Comparison of ENCODE assay signal across 8 mouse cellular contexts in the genomic region with DNA sequence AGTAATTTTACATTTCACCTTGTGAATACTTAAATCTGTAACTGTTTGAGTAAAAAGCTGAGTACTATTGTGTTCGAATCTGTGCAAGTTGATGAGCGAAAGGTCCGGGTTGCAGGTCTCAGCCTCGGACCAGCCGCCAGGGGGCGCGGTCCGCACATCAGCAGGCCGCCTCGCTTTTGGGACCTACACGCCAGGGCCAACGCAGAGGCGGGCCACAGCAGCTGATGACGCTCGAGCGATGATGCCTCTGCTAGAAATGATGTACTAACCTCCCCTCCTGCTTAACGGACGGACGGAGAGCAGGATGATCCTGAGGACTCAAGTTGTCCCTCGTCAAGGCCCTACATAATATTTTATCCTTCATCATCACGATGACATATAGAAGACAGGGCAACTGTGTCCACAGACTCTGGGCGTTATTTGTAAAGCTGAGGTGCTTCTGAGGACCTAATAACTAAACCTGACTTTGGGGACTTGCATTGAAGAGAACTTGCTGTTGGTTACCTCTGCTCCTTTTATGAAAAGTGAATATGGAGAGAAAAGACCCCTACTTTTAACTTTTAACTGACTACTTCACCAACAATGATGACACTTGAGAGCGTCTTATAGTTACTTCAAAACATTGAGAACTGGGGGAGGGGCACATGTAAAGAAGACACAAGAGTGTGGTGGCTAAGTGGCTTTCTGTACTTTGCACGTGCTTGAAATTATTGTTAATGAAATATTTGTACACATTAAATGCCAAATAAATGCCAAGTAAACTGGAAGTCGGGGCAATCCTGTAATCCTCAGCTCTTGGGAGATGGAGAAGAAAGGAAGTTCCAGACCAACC. TPM values are rescaled to one million over a fixed set of nuclear protein-coding genes. Genes with fewer than 3 reads are reported as not detected.
DNase-seq lines count a peak whose midpoint lies in the region; ATAC-seq and TF ChIP-seq lines count a peak whose summit lies in the region.

No protein-coding gene starts in this region.

- no peaks in the 10 kb centered on the region for H3K27me3 ChIP-seq in hindbrain, embryonic 16.5 days (replicated peaks; ENCODE audit: control insufficient read depth, insufficient read depth, low read length)

- peaks cover 14% of the 10 kb centered on the region for H3K36me3 ChIP-seq in hindbrain, embryonic 16.5 days (ENCODE audit: control insufficient read depth, insufficient read depth, low read length)

- intact Hi-C loops in gastrocnemius, adult 2 months (cut with DNase I) = loop anchor here (1.0 to 5.0 kb wide), 2 partner anchors 174 to 258 kb away; partner anchors contain the start of genes Hist1h2ac and Hist1h2bc

- ATAC-seq in activated CD4-positive, CD25-positive, alpha-beta regulatory T cell, adult 4 months = peak; percentile 87
- peak; percentile 67 for ATAC-seq in hindbrain, embryonic 16.5 days

- H3K4me3 ChIP-seq in gastrocnemius, adult 2 months = peak overlapping the region; percentile 80
- H3K4me3 ChIP-seq in hindbrain, embryonic 16.5 days (ENCODE audit: low read length) = peak overlapping the region; percentile 91

- peak overlapping the region; percentile 56 for H3K9ac ChIP-seq in hindbrain, embryonic 16.5 days (ENCODE audit: low read depth, low read length)

- peak; percentile 67 to 89 for DNase-seq in cerebellum, postnatal 4 days (ENCODE audit: low spot score in 2 of 2)
- DNase-seq in gastrocnemius, adult 2 months = peak; percentile 93
- DNase-seq in left cerebral cortex, adult 18-20 months (ENCODE audit: low spot score in 2 of 2) = peak; percentile 83 to 92
- peak; percentile 95 for DNase-seq in lung, postnatal 36 days
- DNase-seq in retina, postnatal 7 days (ENCODE audit: low read depth, low spot score) = peak; percentile 80
- DNase-seq in urinary bladder, adult 2 months (ENCODE audit: low spot score) = peak; percentile 74

- peak overlapping the region; percentile 92 for H3K27ac ChIP-seq in gastrocnemius, adult 2 months
- H3K27ac ChIP-seq in hindbrain, embryonic 16.5 days (ENCODE audit: low read depth, low read length) = peak overlapping the region; percentile 48; the same call in 1 of the 2 replicates

- TF ChIP-seq CTCF in gastrocnemius, adult 2 months (IDR thresholded peaks at IDR 0.05) = peak; percentile 99; the same call in 1 of the 2 replicates

- WGBS in hindbrain, embryonic 16.5 days = 2% methylated on average over 25 of the region's 25 CpGs

- H3K4me1 ChIP-seq in hindbrain, embryonic 16.5 days (ENCODE audit: control insufficient read depth, insufficient read depth, low read depth, low read length) = peaks cover 15% of the 10 kb centered on the region

- H3K9me3 ChIP-seq in hindbrain, embryonic 16.5 days (ENCODE audit: control insufficient read depth, low read length) = no peaks in the 10 kb centered on the region

- peak overlapping the region; percentile 92 for H3K4me2 ChIP-seq in hindbrain, embryonic 16.5 days (ENCODE audit: low read length)

RNA-seq across cellular contexts. Expression of gene Abt1, which starts 1.0 kb away (rescaled TPM):
- 10 to 100 TPM; 10.4 to 11.1 TPM for polyA plus RNA-seq in activated CD4-positive, CD25-positive, alpha-beta regulatory T cell, adult 4 months (2017; shearing (Covaris generic))
- 1 to 10 TPM; 3.6 to 3.9 TPM for total RNA-seq in gastrocnemius, adult 2 months (2021)
- polyA plus RNA-seq in hindbrain, embryonic 16.5 days (2015; fragmentation: Nextera tagmentation; extraction: Ambion mirVana) = 9.8 and 10.1 TPM in 2 replicates
- total RNA-seq in left cerebral cortex, adult 18-20 months (2021) = 1 to 10 TPM; 9.0 to 9.5 TPM
- polyA plus RNA-seq in urinary bladder, adult 2 months (2012; rRNA removed) = 7.9 TPM in 2 replicates

RNA-seq across cellular contexts. Expression of gene Btn1a1, which starts 41.0 kb away (rescaled TPM):
- polyA plus RNA-seq in activated CD4-positive, CD25-positive, alpha-beta regulatory T cell, adult 4 months (2017; shearing (Covaris generic)) = not detected
- not detected for total RNA-seq in gastrocnemius, adult 2 months (2021)
- 0.09 and 0.20 TPM in 2 replicates for polyA plus RNA-seq in hindbrain, embryonic 16.5 days (2015; fragmentation: Nextera tagmentation; extraction: Ambion mirVana)
- total RNA-seq in left cerebral cortex, adult 18-20 months (2021) = not detected
- polyA plus RNA-seq in urinary bladder, adult 2 months (2012; rRNA removed) = not detected in 2 replicates

RNA-seq across cellular contexts. Expression of gene Zfp322a, which starts 55.7 kb away (rescaled TPM):
- 10 to 100 TPM; 29.2 to 34.1 TPM for polyA plus RNA-seq in activated CD4-positive, CD25-positive, alpha-beta regulatory T cell, adult 4 months (2017; shearing (Covaris generic))
- 10 to 100 TPM in 1 of 2 experiments, 1 to 10 TPM in 1; 8.9 to 12.7 TPM for total RNA-seq in gastrocnemius, adult 2 months (2021)
- 46.2 and 48.2 TPM in 2 replicates for polyA plus RNA-seq in hindbrain, embryonic 16.5 days (2015; fragmentation: Nextera tagmentation; extraction: Ambion mirVana)
- total RNA-seq in left cerebral cortex, adult 18-20 months (2021) = 10 to 100 TPM; 29.5 to 31.7 TPM
- polyA plus RNA-seq in urinary bladder, adult 2 months (2012; rRNA removed) = 12.7 and 15.8 TPM in 2 replicates

Comparison
In these comparisons a context has a peak if more than half of its experiments do, and no peak if none do; other contexts are left out.
1. Peak in every context shown above with its lines: DNase-seq, ATAC-seq, H3K4me3 ChIP-seq and H3K27ac ChIP-seq.